Mouse (Mus musculus) heart, adult 2 months (tissue): ENCODE measurements around the gene Fignl2. TPM values are rescaled to one million over a fixed set of nuclear protein-coding genes. Genes with fewer than 3 reads are reported as not detected.

Experiments used
- DNase-seq, 2 experiments: peaks; one replicate each; pipeline ENCODE4 v3.0.0; 2021
- H3K27ac ChIP-seq: fragments of 200-600 bp; 2 replicates; pipeline ENCODE4 v1.8.1; 2022
- H3K27me3 ChIP-seq: fragments of 200-500 bp; 2 replicates; pipeline ENCODE4 v1.6.1; 2012; ENCODE audit warnings: mild to moderate bottlenecking, low read length, inconsistent platforms, mixed read lengths; ENCODE audit not compliant: control insufficient read depth, insufficient read depth
- H3K36me3 ChIP-seq: fragments of 200-500 bp; 2 replicates; pipeline ENCODE4 v1.6.1; 2012; ENCODE audit warnings: low read length, inconsistent platforms; ENCODE audit not compliant: control insufficient read depth, insufficient read depth
- H3K4me1 ChIP-seq: fragments of 200-500 bp; 2 replicates; pipeline ENCODE4 v1.6.1; 2011; ENCODE audit warnings: low read length; ENCODE audit not compliant: control insufficient read depth, insufficient read depth
- H3K4me3 ChIP-seq: fragments of 200-600 bp; 2 replicates; pipeline ENCODE4 v1.8.1; 2022
- H3K79me2 ChIP-seq: fragments of 200-500 bp; replicated peaks from 2 replicates; pipeline ENCODE4 v1.6.1; 2012; ENCODE audit warnings: mild to moderate bottlenecking, inconsistent platforms, low read length, moderate library complexity, mixed read lengths; ENCODE audit not compliant: control insufficient read depth, insufficient read depth
- H3K9ac ChIP-seq: fragments of 200-500 bp; 2 replicates; pipeline ENCODE4 v1.6.1; 2012; ENCODE audit warnings: low read depth, mild to moderate bottlenecking, control low read depth, inconsistent platforms, low read length, mixed read lengths
- CTCF ChIP-seq: fragments of 200-600 bp; IDR thresholded peaks from 2 replicates; pipeline ENCODE4 v1.8.1; 2022; ENCODE audit warnings: antibody characterized with exemption, mild to moderate bottlenecking, moderate library complexity
- EP300 ChIP-seq: fragments of 200-500 bp; IDR thresholded peaks from 2 replicates; pipeline ENCODE4 v1.6.1; 2011; ENCODE audit warnings: low read depth, low read length, control low read depth; ENCODE audit not compliant: insufficient read depth
- POLR2A ChIP-seq: fragments of 200-500 bp; IDR thresholded peaks from 2 replicates; pipeline ENCODE4 v1.6.1; 2011; ENCODE audit warnings: mild to moderate bottlenecking, low read depth, low read length, control low read depth; ENCODE audit not compliant: insufficient read depth
- WGBS: fragments of 180-500 bp; shearing (Covaris S2); methylation state at CpG from one replicate; pipeline ENCODE4 v1.1.7; 2018; 5-methylcytosine and 5-hydroxymethylcytosine counted together
- intact Hi-C: fragments of 180-260 bp; cut with DNase I; formaldehyde crosslinking; loops from one replicate; pipeline ENCODE4 v1.15.1; 2025
- polyA plus RNA-seq: library from polyadenylated mRNA; depleted of rRNA; stranded (reverse); fragments of >200 nt; gene quantifications from 2 replicates; pipeline ENCODE4 v1.2.3, GENCODE M21; 2012
- total RNA-seq, 2 experiments: library from RNA; stranded (reverse); gene quantifications; 2 replicates each; pipeline ENCODE4 v1.2.3; 2021

Gene Fignl2
- total and polyA plus RNA-seq, 3 experiments: 0.86 to 1.6 (median 1.3) TPM

- 37% methylated on average over 26 of the region's 26 CpGs for WGBS
- Histone ChIP-seq H3K36me3 (no peaks in the 10 kb centered on the region), H3K4me1 (peaks cover 11% of the 10 kb centered on the region), H3K27ac (no peak overlapping the region), H3K79me2 (no peaks in the 10 kb centered on the region), H3K4me3 (no peak overlapping the region), H3K9ac (no peak overlapping the region), H3K27me3 (no peaks in the 10 kb centered on the region)
- TF ChIP-seq POLR2A (no peak), EP300 (no peak), CTCF (no peak)
- DNase-seq: no peak
- intact Hi-C loops: loop anchor here (5.0 kb wide), 1 partner anchor 41 kb away; the partner anchor contains the start of gene Ankrd33
These were observed 2.0 kb downstream of the Fignl2 start for GRCm38 (mm10) chr15:101076071-101077000.

DNA sequence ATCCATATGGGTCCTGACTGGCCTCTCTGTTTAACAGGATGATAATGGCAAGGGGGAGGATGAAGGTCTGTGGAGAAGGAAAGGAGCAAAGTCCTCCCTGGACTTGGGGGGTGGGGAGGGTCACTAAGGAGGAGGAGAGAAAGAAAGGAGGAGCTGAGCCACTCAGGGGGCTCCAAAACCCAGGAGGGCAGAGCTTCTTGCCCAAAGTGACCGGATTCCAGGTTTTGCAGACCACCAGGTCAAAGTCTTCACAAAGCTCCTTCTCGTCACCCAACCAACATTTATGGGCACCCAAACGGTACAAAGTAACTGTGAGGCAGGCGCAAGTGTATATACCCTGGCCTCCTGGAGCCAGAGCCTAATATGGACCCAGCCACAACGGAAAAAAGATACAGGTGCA, 2.7 kb downstream of the Fignl2 start:
- Histone ChIP-seq H3K36me3 (no peaks in the 10 kb centered on the region), H3K27ac (no peak overlapping the region), H3K9ac (no peak overlapping the region), H3K79me2 (no peaks in the 10 kb centered on the region), H3K27me3 (no peaks in the 10 kb centered on the region), H3K4me1 (peaks cover 11% of the 10 kb centered on the region), H3K4me3 (no peak overlapping the region)
- 83% methylated on average over 5 of the region's 5 CpGs for WGBS
- intact Hi-C loops: loop anchor here (5.0 kb wide), 1 partner anchor 42 kb away; the partner anchor contains the start of gene Ankrd33
- DNase-seq: no peak
- TF ChIP-seq EP300: no peak
- no peak for TF ChIP-seq POLR2A
- TF ChIP-seq CTCF: no peak

- no peaks in the 10 kb centered on the region for H3K27me3 ChIP-seq
- no peaks in the 10 kb centered on the region for H3K36me3 ChIP-seq
- peaks cover 11% of the 10 kb centered on the region for H3K4me1 ChIP-seq
- TF ChIP-seq CTCF (no peak), POLR2A (no peak)
- H3K27ac ChIP-seq: no peak overlapping the region
- H3K9ac ChIP-seq: no peak overlapping the region
- intact Hi-C loops: loop anchor here (5.0 kb wide), 1 partner anchor 42 kb away; the partner anchor contains the start of gene Ankrd33
- DNase-seq: no peak
- H3K79me2 ChIP-seq: no peaks in the 10 kb centered on the region
- 82% methylated on average over 4 of the region's 4 CpGs for WGBS
- H3K4me3 ChIP-seq: no peak overlapping the region
These were observed 3.2 kb downstream of the Fignl2 start for GRCm38 (mm10) chr15:101075150-101075549.

GRCm38 (mm10) chr15:101074067-101074466, 4.3 kb downstream of the Fignl2 start:
- no peaks in the 10 kb centered on the region for H3K79me2 ChIP-seq
- TF ChIP-seq CTCF (no peak), EP300 (no peak), POLR2A (no peak)
- no peak overlapping the region for H3K9ac ChIP-seq
- no peak overlapping the region for H3K4me3 ChIP-seq
- intact Hi-C loops: no loop called here
- peaks cover 7% of the 10 kb centered on the region for H3K4me1 ChIP-seq
- H3K27ac ChIP-seq: no peak overlapping the region
- no peaks in the 10 kb centered on the region for H3K27me3 ChIP-seq
- DNase-seq: no peak
- 81% methylated on average over 5 of the region's 5 CpGs for WGBS
- no peaks in the 10 kb centered on the region for H3K36me3 ChIP-seq

- Histone ChIP-seq H3K79me2 (no peaks in the 10 kb centered on the region), H3K4me3 (no peak overlapping the region), H3K4me1 (peaks cover 9% of the 10 kb centered on the region), H3K27me3 (no peaks in the 10 kb centered on the region), H3K27ac (no peak overlapping the region), H3K36me3 (no peaks in the 10 kb centered on the region), H3K9ac (no peak overlapping the region)
- DNase-seq: no peak
- intact Hi-C loops: no loop called here
- 45% methylated on average over 2 of the region's 2 CpGs for WGBS
- TF ChIP-seq CTCF (no peak), EP300 (0 out of 2 replicates have a peak, but pooled peaks have one; percentile 31)
These were observed 5.6 kb downstream of the Fignl2 start for GRCm38 (mm10) chr15:101072736-101073135.

- intact Hi-C loops: no loop called here
- no peaks in the 10 kb centered on the region for H3K27me3 ChIP-seq
These were observed 7.6 kb downstream of the Fignl2 start for GRCm38 (mm10) chr15:101070762-101071161.

More at GRCm38 (mm10) chr15:101070762-101071161, 7.6 kb downstream of the Fignl2 start:
- no peaks in the 10 kb centered on the region for H3K79me2 ChIP-seq
- WGBS: 65% methylated on average over 5 of the region's 5 CpGs
- no peak for TF ChIP-seq POLR2A
- TF ChIP-seq CTCF: no peak
- no peak for TF ChIP-seq EP300
- no peak for DNase-seq
- H3K4me3 ChIP-seq: no peak overlapping the region
- H3K4me1 ChIP-seq: peaks cover 19% of the 10 kb centered on the region
- H3K9ac ChIP-seq: no peak overlapping the region
- H3K36me3 ChIP-seq: no peaks in the 10 kb centered on the region
- H3K27ac ChIP-seq: no peak overlapping the region
